Mouse (Mus musculus): ENCODE measurements at regions not wholly inside any gene's neighbourhood (a gene's known extent, or its start where the extent isn't known, plus 50 kb on each side); places are given as distances from the start of the nearest gene placed in this dataset.

GRCm38 (mm10) chr1:73673191-73673850 lies 450.9 kb downstream of the Tns1 start:
- TF ChIP-seq POLR2A (IDR thresholded peaks at IDR 0.05; ENCODE audit: control insufficient read depth in 1 of 2, insufficient read depth in 1 of 2, low read depth in 1 of 2, low read length in 2 of 2, poor library complexity in 1 of 2): no peak
- no peak for TF ChIP-seq CTCF (IDR thresholded peaks at IDR 0.05 in 2 of 3, conservative IDR thresholded peaks at IDR 0.05 in 1 of 3; ENCODE audit: control insufficient read depth in 1 of 3, insufficient read depth in 1 of 3, low read depth in 2 of 3, low read length in 3 of 3, poor library complexity in 1 of 3, severe bottlenecking in 1 of 3)
- no peak for TF ChIP-seq USF2 (IDR thresholded peaks at IDR 0.05; ENCODE audit: borderline replicate concordance in 1 of 2, insufficient read depth in 1 of 2, low read depth in 1 of 2, low read length in 2 of 2)
- TF ChIP-seq CHD1 (IDR thresholded peaks at IDR 0.05; ENCODE audit: low read depth, low read length): no peak
- TF ChIP-seq GATA1 (IDR thresholded peaks at IDR 0.05; ENCODE audit: low read depth, low read length): no peak
- TF ChIP-seq UBTF (IDR thresholded peaks at IDR 0.05; ENCODE audit: borderline replicate concordance, insufficient read depth, low read depth, low read length): no peak
- no peak for TF ChIP-seq EP300 (IDR thresholded peaks at IDR 0.05; ENCODE audit: low read depth in 1 of 2, low read length in 2 of 2)
